Mouse (Mus musculus): ENCODE data around the gene Nkd2. TPM values are rescaled to one million over a fixed set of nuclear protein-coding genes. Genes with fewer than 3 reads are reported as not detected.
A peak's percentile ranks its signal among the peaks of the same experiment; 100 is the strongest.

Nkd2 gene
- total RNA-seq, 2 experiments from 2014 or later: 0.07 TPM; not detected in 1

DNA sequence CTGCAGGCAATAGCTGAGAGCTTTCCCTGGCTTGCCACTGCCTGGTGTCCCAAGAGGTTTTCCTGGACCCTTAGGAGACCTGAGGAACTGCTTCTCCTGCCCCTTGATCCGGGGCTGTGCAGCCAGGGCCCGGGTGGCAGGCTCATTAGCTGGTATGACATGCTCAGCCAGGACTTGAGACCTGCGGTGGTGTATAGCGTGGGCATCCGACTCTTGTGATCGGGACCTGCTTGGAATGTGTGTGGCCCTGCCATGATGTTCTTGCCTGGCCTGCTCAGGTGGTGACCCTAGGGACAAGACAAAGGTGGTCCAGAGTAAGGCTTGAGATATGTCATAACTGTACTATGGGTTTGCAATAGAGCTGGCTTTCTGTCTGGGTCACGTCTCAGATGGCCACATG lies 26.2 kb downstream of the Nkd2 start:
- no peak for ATAC-seq (ENCODE audit: poor library complexity, severe bottlenecking)

DNA sequence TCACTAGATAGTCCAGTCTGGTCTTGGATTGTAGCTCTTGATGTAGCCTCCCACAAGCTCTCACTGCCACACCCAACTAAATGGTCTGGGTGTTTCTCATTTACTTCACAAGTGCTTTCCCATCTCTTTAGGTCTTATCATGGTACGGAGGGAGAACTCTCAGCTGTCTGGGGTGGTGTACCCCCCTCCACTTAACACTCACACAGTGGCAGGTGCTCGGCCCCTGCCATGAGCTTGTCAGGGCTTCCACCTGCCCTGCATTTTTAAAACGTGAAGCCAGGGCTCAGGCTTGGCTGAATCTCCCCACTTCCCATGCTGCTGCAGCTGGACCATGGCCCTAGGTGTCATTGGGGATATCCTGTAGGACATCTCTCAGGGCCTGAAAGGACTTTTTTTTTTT lies 28.5 kb downstream of the Nkd2 start:
- no peak for ATAC-seq (ENCODE audit: poor library complexity, severe bottlenecking)

DNA sequence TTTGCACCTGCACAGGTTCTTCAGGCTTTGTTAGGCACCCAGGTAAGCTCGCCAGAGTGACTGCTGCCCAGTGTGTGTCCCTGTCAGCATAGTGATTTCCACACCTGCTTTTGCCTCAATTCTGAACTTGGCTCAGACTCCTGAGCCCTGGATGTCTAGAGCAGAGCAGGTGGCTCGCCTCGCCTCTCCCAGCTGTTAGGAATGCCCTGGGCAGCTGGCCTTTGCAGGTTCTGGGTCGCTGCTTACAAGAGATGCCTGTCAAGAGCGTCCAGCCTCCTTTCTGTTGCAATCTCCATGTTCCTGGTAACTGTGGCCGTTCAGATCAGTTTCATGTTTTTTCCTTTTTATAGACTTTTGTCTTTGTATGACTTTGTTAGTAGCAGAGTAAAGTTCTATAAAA lies 31.1 kb downstream of the Nkd2 start:
- ATAC-seq (ENCODE audit: poor library complexity, severe bottlenecking): no peak

DNA sequence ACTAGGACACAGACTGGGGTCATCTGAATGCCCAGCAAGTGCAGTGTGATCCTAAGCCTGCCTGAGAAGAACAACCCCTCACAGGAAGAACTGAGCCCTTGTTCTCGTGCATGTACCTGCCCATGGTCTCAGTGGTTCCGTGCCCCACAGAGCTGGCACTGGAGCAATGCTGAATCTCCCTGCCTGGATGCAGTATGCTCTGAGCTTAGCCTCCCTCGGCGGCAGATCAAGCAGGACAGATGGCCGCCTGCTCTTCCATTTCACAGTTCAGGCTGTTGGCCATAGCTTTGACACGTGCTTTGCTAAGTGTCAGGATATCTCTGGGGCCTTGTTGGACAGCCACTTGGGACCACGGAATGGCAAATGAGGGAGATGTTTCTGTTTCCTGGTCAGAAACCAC lies 33.2 kb downstream of the Nkd2 start:
- no peak for ATAC-seq (ENCODE audit: poor library complexity, severe bottlenecking)

DNA sequence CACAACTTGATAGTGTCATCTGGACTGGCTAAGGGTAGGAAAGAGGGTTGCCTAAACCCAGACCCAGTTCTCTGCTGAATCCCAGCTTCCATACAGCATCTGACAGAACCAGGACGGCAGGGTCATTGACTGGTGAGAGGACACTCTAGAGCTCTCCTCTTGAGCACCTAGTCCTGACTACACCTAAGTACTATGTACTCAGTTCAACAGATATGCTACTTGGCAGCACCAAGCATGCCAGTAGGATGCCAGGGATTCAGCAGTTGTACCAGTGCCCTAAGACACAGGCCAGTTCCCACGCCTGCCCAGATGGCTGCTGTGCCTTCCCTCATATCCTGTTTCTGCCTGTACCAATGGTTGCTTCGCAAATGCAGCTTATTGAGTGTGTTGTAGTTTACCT lies 34.5 kb downstream of the Nkd2 start:
- no peak for ATAC-seq (ENCODE audit: poor library complexity, severe bottlenecking)

DNA sequence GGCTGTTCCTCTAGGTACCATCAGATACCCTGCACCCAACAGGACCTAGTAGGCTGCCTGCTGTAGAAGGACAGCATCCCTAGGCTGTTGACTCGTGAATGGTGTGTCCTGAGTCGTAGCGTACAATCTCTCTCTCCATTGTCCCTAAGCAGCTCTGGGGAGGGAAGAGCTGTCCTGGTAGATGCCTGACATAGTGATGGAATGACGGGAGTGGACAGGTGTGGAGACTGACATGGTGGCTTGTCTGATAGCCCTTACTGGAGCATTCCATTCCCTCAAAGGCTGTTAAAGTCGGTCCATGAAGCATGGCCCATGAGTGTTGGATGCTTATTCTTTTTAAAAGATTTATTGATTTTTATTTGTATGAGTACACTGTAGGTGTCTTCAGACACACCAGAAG lies 42.5 kb downstream of the Nkd2 start:
- no peak for ATAC-seq (ENCODE audit: poor library complexity, severe bottlenecking)

DNA sequence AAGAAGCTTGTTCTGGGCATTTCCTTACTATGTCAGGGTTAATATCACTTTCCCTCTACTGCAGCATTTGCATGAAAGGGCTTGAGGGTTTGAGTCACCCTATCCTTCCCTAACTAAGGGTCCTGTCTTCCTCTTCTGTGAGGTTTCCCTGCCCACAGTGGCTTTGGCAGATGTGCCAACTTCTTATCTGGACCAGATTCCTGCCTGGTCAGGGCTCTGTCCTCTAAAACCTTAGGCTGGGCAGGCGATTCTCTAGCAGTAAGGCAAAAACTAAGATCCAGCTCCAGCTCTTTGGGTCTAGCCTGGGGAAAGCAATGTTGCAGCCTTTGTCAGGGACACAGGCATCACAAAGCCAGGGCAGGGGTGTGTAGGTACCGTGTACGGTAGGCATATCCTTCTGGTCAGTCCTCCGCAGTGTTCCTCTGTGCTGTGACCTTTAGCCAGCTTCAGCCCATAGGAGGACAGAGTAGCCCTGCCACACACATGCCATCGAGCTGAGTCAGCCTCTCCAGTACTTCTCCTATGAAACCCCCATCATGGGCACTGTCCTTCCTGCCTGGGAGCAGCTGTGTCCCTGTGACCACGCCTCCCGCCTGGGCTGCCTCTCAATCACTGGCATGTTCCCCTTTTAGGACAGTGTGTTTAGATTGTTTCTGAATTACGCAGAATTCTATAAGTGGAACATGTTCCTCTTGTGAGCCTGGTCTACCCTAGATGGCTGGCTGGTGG lies 43.8 kb downstream of the Nkd2 start:
- ATAC-seq (ENCODE audit: poor library complexity, severe bottlenecking): peak; percentile 96

DNA sequence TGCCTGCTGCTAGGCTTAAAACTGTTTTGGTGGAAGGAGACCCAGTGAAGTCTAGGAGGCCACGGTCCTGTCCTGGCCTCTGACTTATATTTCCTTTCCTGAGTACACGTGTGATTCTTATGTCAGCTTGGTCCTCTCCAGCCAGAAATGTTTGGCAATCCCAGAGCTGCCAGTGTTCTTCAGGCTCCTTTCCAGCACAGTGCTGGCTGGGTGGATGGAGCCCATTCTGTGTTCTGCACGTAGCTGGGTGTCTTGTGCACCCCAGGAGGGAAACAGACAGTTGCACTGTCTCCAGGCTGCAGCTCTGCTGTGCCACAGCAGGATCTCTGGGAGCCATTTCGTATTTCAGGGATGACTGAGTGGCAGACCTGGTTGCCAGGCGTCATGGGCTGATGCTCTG lies 48.3 kb downstream of the Nkd2 start:
- ATAC-seq (ENCODE audit: poor library complexity, severe bottlenecking): no peak

DNA sequence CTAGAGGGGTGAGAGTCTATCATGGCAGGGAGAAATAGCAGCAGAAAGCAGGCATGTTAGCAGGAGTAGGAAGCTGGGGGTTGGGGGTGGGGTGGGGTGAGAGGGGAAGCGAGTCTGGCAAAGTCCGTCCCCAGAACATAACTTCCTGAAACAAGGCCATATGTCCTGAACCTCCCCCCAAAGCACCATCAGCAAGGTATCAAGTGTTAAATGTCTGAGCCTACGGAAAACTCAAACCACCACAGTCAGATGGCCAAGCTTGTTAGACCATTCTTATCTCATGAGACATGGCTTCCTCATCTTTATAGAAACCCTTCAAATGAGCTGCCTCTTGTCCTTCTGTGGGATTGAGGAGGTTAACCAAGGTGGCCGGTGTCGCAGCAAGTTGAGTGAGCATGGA lies 54.3 kb downstream of the Nkd2 start:
- ATAC-seq (ENCODE audit: poor library complexity, severe bottlenecking): no peak

DNA sequence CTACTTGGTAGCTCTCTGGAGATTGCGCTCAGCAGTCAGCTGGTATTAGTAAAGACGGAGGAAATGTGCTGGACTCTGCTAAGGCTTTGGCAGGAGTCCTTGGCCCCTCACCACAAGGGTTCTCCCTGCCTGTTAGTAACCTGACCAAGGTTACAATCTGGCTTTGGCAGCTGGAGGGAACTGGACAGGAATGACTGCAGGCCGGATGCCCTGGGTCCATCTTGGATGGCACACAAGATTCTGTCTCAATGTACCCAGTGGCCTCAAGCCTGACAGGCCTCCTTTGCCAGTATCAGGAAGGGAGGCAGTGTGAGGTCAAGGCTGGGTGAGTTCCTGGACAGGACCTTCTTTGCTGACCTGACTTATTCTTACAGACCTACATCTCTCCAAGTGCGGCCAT lies 55.3 kb downstream of the Nkd2 start:
- ATAC-seq (ENCODE audit: poor library complexity, severe bottlenecking): no peak

DNA sequence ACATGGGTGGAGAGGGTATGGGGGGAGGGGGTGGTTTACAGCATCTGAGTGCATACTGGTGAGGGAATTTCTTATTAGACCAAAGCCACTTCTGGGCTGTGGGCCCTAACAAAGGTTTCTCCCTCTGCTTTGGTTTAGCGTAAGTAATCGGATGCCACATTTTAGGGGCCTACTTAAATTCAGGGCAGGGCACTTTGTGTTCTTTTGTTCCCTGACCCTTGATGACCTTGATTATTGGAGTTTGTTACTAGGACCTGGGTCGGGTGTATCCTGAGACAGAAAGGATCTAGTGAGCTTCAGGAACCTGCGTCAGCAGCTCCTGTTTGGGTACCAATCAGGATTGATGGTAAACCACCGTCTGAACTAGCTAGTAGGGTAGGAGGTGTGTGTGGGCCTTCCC lies 64.9 kb downstream of the Nkd2 start:
- no peak for ATAC-seq (ENCODE audit: poor library complexity, severe bottlenecking)

DNA sequence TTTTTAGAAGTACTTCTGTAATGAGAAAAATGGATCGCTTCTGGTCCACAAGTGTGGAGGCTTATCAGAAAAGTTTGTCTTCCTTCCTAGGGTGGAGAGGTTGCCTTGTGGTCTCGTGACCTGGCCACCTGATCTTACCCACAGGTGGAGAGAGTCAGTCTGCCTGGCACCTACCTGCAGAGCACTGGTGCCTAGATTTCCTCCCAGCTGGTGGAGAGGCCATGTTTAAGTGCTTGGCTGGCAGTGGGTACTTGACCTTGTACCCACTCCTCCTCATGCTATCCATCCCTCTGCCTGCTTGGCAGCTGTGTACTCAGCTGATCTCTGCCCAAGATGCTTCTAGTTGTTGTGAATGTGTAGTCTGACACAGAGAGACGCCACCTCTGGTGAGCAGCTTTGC lies 69.9 kb downstream of the Nkd2 start:
- no peak for ATAC-seq (ENCODE audit: poor library complexity, severe bottlenecking)

DNA sequence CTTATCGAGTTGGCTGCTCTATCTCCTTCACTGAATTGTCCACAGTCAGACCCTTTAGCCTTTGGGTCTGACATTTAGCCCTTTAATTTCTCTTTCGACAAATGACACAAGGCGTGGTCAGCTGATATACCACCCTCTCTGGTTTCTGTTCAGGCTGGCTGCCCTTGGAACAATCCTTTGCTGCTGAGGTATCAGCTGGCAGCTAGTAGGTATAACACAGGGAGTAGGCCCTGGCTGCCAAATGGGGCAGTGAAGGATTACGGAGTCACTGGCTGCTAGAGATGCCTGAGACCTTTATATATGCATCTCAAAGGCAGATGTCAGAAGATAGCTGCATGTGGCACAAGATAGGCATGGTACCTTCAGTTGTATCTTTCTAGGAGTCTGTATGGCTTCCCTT lies 71.6 kb downstream of the Nkd2 start:
- ATAC-seq (ENCODE audit: poor library complexity, severe bottlenecking): no peak

DNA sequence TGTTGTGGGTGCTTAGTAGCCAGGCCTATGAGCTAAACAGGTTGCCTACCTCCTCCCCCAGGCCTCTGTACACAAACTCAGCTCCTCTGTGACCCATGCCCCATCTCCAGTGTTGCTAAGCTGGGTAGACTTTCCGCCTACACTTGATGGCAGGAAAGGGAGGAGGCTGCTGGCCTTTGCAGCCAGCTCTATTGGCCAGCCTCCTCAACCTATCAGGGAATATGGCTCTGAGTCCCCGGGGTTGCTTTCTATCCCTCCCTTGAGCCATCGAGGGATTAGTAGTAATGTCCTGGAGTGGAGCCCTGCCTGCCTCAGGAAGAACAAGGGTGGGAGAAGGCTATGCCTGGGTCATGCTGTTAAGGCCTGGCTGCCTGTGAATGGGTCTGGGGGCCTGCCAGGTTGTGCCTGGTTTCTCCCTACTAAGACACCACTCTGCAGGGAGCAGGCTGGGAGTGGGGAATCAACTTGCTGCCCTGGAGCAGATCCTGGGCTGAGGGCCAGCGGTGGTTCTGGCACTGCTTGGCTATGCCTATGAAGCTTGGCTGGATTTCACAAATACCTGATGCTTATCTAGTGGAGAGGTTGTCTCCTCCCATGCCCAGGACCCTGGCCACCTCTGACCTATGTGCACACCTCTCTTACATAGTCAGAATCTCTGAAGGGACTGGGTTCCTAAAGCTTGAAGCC lies 73.8 kb downstream of the Nkd2 start:
- ATAC-seq (ENCODE audit: poor library complexity, severe bottlenecking): no peak

DNA sequence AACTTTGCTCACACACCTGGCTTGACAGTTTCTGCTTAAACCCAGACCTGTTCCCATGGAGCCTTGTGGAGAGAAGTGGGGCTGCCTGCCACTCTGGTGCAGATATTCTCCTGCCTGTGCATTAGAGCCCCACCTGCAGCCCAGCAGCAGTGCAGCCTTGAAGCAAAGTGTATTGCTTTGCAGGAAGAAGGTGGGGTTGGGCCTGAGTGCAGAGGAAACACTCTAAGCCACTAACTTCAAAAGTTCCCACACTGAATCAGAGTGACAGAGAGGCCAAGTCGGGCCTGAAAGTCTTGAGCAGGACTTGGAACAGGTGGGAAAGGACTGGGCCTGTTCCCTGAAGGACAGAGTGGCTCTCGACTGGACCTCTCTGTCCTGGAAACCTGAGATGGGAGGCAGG lies 74.8 kb downstream of the Nkd2 start:
- ATAC-seq (ENCODE audit: poor library complexity, severe bottlenecking): peak; percentile 49; the same call in 1 of the 2 replicates

DNA sequence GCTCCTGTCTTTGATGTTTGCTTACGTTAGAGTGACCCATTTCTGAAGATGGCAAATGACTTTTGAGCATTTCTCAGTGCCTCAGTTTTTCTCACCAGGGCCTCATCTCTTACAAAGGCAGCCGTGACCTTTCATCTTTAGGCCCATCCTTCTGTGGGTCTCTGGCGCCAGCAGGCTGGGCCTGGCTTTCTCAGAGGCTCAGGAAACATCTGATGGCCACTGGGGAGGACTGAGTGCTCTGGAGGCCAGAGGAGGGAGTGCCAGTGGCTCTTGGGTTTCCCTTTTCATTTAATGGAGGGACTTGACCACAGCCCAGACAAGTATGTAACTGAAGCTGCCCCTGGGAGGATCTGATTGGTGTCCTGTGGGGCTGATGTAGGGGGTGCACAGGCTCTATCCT lies 76.3 kb downstream of the Nkd2 start:
- no peak for ATAC-seq (ENCODE audit: poor library complexity, severe bottlenecking)

DNA sequence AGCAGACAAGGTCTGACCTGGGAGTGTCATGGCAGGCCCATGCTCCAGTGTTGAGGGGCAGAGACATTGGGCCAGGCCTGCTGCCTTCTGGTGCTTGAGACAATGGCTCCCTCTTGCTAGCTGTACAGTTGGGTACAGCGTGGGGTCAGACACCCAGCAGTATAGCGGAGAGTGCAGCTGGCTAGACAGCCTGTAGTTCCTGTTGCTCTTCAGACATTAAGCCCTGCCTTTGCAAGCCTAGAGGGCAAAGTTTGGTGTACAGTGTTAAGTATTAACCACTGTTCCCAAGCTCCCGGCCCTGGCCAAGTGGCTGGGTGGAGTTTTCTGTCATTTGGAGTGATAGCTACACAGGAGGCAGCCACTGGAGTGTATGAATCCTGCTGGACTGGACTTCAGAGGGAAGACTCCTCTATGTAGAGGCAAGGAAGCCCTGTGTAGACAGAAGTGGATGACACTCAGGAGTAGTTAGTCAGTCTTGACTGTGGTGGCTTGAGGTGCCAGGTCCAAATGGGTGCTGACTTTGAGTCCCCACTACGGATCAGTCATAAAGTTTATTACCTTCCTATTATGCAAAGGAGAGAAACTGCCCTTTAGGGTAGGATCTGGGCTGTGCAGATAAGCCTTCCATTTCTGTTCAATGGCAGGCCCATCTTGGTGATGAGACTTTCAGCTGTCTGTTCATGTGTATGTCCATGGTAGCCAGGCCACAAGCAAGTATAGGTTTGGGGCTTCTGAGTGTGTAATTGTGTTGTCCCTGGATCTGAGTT lies 77.3 kb downstream of the Nkd2 start:
- ATAC-seq (ENCODE audit: poor library complexity, severe bottlenecking): no peak

Other genes starting within 250 kb of the Nkd2 start
- 171 and 196 TPM in 2 replicates for gene Clptm1l, start 243.6 kb downstream of the Nkd2 start, total RNA-seq (2015)
- gene Clptm1l, start 243.6 kb downstream of the Nkd2 start, total RNA-seq (2017): 66.0 and 76.0 TPM in 2 replicates
- gene Tert, start 220.7 kb downstream of the Nkd2 start, total RNA-seq (2015): 0.04 TPM in 1 of 2 replicates, not detected in the other
- gene Tert, start 220.7 kb downstream of the Nkd2 start, total RNA-seq (2017): 0.11 TPM in 1 of 2 replicates, not detected in the other
- not detected in 2 replicates for gene Slc6a18, start 169.6 kb downstream of the Nkd2 start, total RNA-seq (2015)
- not detected in 2 replicates for gene Slc6a18, start 169.6 kb downstream of the Nkd2 start, total RNA-seq (2017)
- 0.34 TPM in 1 of 2 replicates, not detected in the other for gene Slc6a19, start 142.8 kb downstream of the Nkd2 start, total RNA-seq (2015)
- gene Slc6a19, start 142.8 kb downstream of the Nkd2 start, total RNA-seq (2017): 0.04 TPM in 1 of 2 replicates, not detected in the other
- gene Slc12a7, start 114.5 kb downstream of the Nkd2 start, total RNA-seq (2015): 3.6 and 8.3 TPM in 2 replicates
- 2.6 and 4.3 TPM in 2 replicates for gene Slc12a7, start 114.5 kb downstream of the Nkd2 start, total RNA-seq (2017)
- 26.9 and 30.8 TPM in 2 replicates for gene Trip13, start 90.2 kb upstream of the Nkd2 start, total RNA-seq (2015)
- 18.4 and 23.7 TPM in 2 replicates for gene Trip13, start 90.2 kb upstream of the Nkd2 start, total RNA-seq (2017)
- gene Brd9, start 90.2 kb upstream of the Nkd2 start, total RNA-seq (2015): 58.4 and 67.9 TPM in 2 replicates
- gene Brd9, start 90.2 kb upstream of the Nkd2 start, total RNA-seq (2017): 117 and 154 TPM in 2 replicates
- gene Zdhhc11, start 116.2 kb upstream of the Nkd2 start, total RNA-seq (2015): not detected in 2 replicates
- gene Zdhhc11, start 116.2 kb upstream of the Nkd2 start, total RNA-seq (2017): not detected in 2 replicates
- gene Tppp, start 161.8 kb upstream of the Nkd2 start, total RNA-seq (2015): 0.05 and 0.16 TPM in 2 replicates
- 0.08 and 0.51 TPM in 2 replicates for gene Tppp, start 161.8 kb upstream of the Nkd2 start, total RNA-seq (2017)
- 7.6 and 8.2 TPM in 2 replicates for gene Cep72, start 214.7 kb upstream of the Nkd2 start, total RNA-seq (2015)
- gene Cep72, start 214.7 kb upstream of the Nkd2 start, total RNA-seq (2017): 8.9 and 15.7 TPM in 2 replicates